Mouse (Mus musculus) spleen, adult 18-20 months (tissue): ENCODE measurements around the gene Xrcc2.

Experiments used
- DNase-seq, 2 experiments: peaks; one replicate each; pipeline ENCODE4 v3.0.0; 2022; ENCODE audit warnings: mixed read lengths in 2 of 2

The Xrcc2 gene

DNA sequence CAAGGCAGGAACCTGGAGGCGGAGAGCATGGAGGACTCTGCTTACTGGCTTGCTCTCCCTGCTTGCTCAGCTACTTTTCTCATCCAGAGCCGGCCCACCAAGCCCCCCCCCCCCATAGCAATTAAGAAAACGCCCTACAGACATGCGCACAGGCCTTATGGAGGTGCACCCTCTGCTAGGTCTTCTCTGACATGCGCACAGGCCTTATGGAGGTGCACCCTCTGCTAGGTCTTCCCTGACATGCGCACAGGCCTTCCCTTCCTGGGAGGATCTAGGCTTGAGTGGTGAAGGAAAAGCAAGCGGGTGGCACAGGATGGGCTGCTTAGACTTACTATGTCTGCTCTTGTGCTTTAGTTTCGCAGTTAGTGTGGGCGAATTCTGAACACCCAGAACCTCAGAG is 37.3 kb downstream of the Xrcc2 start:
- no peak for DNase-seq

DNA sequence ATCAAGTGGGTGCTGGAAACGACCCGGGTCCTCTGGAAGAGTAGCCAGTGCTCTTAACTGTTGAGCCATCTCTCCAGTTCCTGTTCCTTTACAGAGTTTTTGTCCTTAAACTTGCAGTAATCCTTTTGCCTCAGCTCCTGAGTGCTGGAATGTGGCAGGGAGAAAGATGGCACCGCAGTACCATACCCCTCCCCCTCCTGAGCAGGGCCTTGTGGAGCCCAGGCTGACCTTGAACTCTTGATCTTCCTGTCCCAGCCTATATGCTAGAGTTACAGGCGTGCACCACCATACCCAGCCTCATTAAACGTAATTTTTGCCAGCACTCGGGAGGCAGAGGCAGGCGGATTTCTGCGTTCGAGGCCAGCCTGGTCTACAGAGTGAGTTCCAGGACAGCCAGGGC is 38.9 kb downstream of the Xrcc2 start:
- DNase-seq, result no peak

GRCm38 (mm10) chr5:25666108-25666507 is 39.5 kb downstream of the Xrcc2 start:
- DNase-seq, result no peak

DNA sequence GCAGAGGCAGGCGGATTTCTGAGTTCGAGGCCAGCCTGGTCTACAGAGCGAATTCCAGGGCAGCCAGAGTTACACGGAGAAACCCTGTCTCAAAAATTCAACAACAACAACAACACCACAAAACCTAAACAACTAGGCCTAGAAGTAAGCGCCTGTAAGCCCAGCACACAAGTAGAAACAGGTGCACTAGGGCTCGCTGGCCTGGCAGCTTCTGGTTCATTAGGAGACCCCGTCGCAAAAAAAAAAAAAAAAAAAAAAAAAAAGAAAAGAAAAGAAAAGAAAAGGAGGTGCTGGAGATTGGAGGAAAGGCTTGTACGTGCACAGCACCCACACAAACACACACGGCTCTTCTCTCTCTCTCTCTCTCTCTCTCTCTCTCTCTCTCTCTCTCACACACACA is 40.1 kb downstream of the Xrcc2 start:
- no peak for DNase-seq

- no peak for DNase-seq
These were observed 42.5 kb downstream of the Xrcc2 start for GRCm38 (mm10) chr5:25663165-25663564.

- no peak for DNase-seq
These were observed 51.0 kb downstream of the Xrcc2 start for GRCm38 (mm10) chr5:25654578-25654987.

GRCm38 (mm10) chr5:25653377-25653776 is 52.2 kb downstream of the Xrcc2 start:
- DNase-seq, result no peak

DNA sequence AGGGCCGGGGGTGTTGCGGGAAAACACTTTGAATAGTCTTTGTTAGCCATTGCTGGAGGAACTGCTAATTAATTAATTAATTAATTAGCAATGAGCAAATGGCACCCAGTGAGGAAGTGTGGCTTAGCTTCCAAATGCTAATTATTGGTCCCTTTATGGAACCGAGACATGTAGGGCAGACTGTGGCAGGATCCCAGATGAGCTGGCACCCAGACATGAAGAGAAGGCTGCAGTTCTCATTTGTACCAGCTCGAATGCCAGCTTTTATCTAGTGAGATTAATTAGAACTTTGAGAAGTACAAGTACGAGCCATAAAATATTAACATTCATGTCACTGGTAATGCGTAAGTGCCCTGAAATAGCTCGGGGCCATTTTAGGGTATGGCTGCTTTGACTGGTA is 53.2 kb downstream of the Xrcc2 start:
- no peak for DNase-seq

DNA sequence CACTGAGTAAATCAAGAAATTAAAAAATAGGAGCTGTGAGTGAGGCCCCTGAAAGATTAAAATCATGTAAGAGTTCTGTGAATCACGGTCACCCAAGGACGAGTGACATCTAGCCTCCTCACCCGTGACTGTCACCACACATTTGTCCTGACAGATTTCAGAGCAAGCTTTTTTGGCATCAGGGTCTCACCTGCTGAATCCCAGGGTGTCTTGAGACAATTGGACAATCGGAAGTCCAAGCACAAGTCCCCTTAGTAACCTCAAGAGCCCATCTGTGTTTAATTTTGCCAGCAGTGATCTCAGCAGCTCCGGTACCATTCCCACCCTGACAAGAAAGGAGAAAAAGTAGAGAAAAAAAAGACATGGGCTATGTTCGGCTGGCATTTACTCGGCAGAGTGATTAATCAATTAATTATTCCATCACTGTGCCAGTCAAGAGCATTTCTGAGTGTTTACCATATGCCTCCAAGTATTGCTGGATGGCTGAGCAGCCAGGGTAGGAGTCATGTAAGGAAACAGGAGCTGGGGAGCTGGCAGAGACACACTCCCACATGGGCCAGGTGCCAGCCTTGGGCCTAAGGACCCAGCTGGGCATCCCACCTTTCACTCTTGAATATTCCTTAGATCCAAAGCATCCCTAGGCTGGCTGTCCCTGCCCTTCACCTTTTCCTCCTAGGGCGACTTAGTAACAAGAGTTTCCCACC is 59.8 kb downstream of the Xrcc2 start:
- DNase-seq, result no peak

DNA sequence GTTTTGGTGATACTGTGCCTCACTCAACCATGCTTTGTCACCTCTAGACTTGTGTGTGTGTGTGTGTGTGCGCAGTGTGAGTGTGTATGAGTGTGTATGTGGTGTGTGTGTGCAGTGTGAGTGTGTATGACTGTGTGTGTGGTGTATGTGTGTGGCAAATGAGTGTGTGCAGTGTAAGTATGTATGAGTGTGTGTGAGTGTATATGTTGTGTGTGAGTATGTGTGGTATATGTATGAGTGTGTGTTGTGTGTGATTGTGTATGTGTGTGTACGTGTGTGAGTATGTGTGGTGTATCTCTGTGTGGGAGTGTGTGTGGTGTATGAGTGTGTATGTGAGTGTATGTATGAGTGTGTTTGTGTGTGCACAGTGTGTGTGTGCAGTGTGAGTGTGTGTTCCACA is 61.1 kb downstream of the Xrcc2 start:
- DNase-seq, result no peak

GRCm38 (mm10) chr5:25642741-25643140 is 62.9 kb downstream of the Xrcc2 start:
- no peak for DNase-seq
